Mouse (Mus musculus) cortical plate, adult 2 months (tissue): ENCODE measurements around the gene Syngr4.

Experiments
- CTCF ChIP-seq: fragments of 200-500 bp; IDR thresholded peaks from 2 replicates; pipeline ENCODE4 v1.5.1; 2011; ENCODE audit warnings: mild to moderate bottlenecking, control low read depth, low read length; ENCODE audit not compliant: insufficient read depth; ENCODE audit errors: extremely low read depth
- POLR2A ChIP-seq: fragments of 200-500 bp; IDR thresholded peaks from 2 replicates; pipeline ENCODE4 v1.6.1; 2011; ENCODE audit warnings: mild to moderate bottlenecking, low read length, control low read depth; ENCODE audit not compliant: insufficient read depth; ENCODE audit errors: extremely low read depth

GRCm38 (mm10) chr7:45864435-45864834, 32.1 kb downstream of the Syngr4 start:
- TF ChIP-seq POLR2A, result no peak
- no peak for TF ChIP-seq CTCF
